Mouse (Mus musculus) limb, embryonic 14.5 days (tissue): Measurements from ENCODE around the gene Aff3. TPM values are rescaled to one million over a fixed set of nuclear protein-coding genes. Genes with fewer than 3 reads are reported as not detected.

Experiments used
- ATAC-seq: fragments of 200-750 bp; cut with Nextera tagmentation; 2 replicates; pipeline ENCODE4 v1.8.0; 2017; ENCODE audit warnings: low read depth, moderate number of reproducible peaks, moderate TSS enrichment; ENCODE audit not compliant: low FRiP score
- DNase-seq: peaks from one replicate; pipeline ENCODE4 v3.0.0-alpha.2; 2015; ENCODE audit warnings: low spot score
- H3K27ac ChIP-seq: fragments of 300-500 bp; sonication (generic); replicated peaks from 2 replicates; pipeline ENCODE4 v1.5.1; 2014; ENCODE audit warnings: low read depth, mild to moderate bottlenecking, low read length, moderate library complexity, mixed read lengths
- H3K27me3 ChIP-seq: fragments of 300-500 bp; sonication (generic); 2 replicates; pipeline ENCODE4 v1.6.1; 2014; ENCODE audit warnings: low read length, mixed read lengths; ENCODE audit not compliant: control insufficient read depth, insufficient read depth
- H3K36me3 ChIP-seq: fragments of 300-500 bp; sonication (generic); 2 replicates; pipeline ENCODE4 v1.6.1; 2014; ENCODE audit warnings: mild to moderate bottlenecking, low read length, moderate library complexity, mixed read lengths; ENCODE audit not compliant: control insufficient read depth, insufficient read depth
- H3K4me1 ChIP-seq: fragments of 300-500 bp; sonication (generic); 2 replicates; pipeline ENCODE4 v1.6.1; 2014; ENCODE audit warnings: antibody characterized with exemption, low read length, mixed read lengths; ENCODE audit not compliant: control insufficient read depth, insufficient read depth
- H3K4me2 ChIP-seq: fragments of 300-500 bp; sonication (generic); replicated peaks from 2 replicates; pipeline ENCODE4 v1.6.1; 2014; ENCODE audit warnings: low read depth, mild to moderate bottlenecking, low read length, moderate library complexity; ENCODE audit not compliant: severe bottlenecking
- H3K4me3 ChIP-seq: fragments of 300-500 bp; sonication (generic); replicated peaks from 2 replicates; pipeline ENCODE4 v1.5.1; 2014; ENCODE audit warnings: low read length
- H3K9ac ChIP-seq: fragments of 300-500 bp; sonication (generic); 2 replicates; pipeline ENCODE4 v1.6.1; 2014; ENCODE audit warnings: mild to moderate bottlenecking, low read depth, low read length, moderate library complexity; ENCODE audit not compliant: severe bottlenecking
- H3K9me3 ChIP-seq: fragments of 300-500 bp; sonication (generic); 2 replicates; pipeline ENCODE4 v1.6.1; 2016; ENCODE audit warnings: low read length; ENCODE audit not compliant: control insufficient read depth
- POLR2A ChIP-seq: fragments of 200-500 bp; IDR thresholded peaks from 2 replicates; pipeline ENCODE4 v1.8.0; 2012; ENCODE audit warnings: inconsistent platforms, mild to moderate bottlenecking, moderate library complexity, borderline replicate concordance; ENCODE audit not compliant: insufficient read depth, insufficient read length; ENCODE audit errors: extremely low read depth
- WGBS: fragments of 180-500 bp; shearing (Covaris S2); extraction: QIAGEN DNeasy Blood & Tissue Kit; methylation state at CpG from one replicate; pipeline ENCODE4 v1.1.7; 2014; 5-methylcytosine and 5-hydroxymethylcytosine counted together
- polyA plus RNA-seq, 2 experiments: library from polyadenylated mRNA; depleted of rRNA in 1 of 2; stranded (reverse) in 1 of 2; unstranded in 1 of 2; fragments of >200 nt; fragmentation: Nextera tagmentation in 1 of 2; extraction: Ambion mirVana in 1 of 2; gene quantifications; 2 replicates each; pipeline versions ENCODE4 v1.2.1 to v1.2.3; 2012 to 2014

The Aff3 gene
- polyA plus RNA-seq, 2 experiments, result 20.4 to 22.4 TPM

- ATAC-seq (peak; percentile 88), DNase-seq (peak; percentile 88)
- Histone ChIP-seq H3K36me3 (peaks cover 12% of the 10 kb centered on the region), H3K4me3 (no peak overlapping the region), H3K4me1 (peaks cover 59% of the 10 kb centered on the region), H3K27me3 (no peaks in the 10 kb centered on the region), H3K27ac (peak overlapping the region; percentile 49), H3K9ac (no peak overlapping the region), H3K4me2 (0 out of 2 replicates have a peak overlapping the region, but pooled peaks have one; percentile 14), H3K9me3 (peaks cover 7% of the 10 kb centered on the region; the same call in 1 of the 2 replicates)
- TF ChIP-seq POLR2A, result no peak
- WGBS, result 40% methylated on average over 11 of the region's 11 CpGs
These were observed 402.2 kb downstream of the Aff3 start for GRCm38 (mm10) chr1:38262362-38263154.

- H3K9me3 ChIP-seq, result peaks cover 7% of the 10 kb centered on the region; the same call in 1 of the 2 replicates
- DNase-seq (no peak), ATAC-seq (no peak)
- WGBS, result 79% methylated on average over 5 of the region's 5 CpGs
- H3K4me3 ChIP-seq, result no peak overlapping the region
- H3K4me1 ChIP-seq, result peaks cover 64% of the 10 kb centered on the region
- no peak overlapping the region for H3K27ac ChIP-seq
- peaks cover 6% of the 10 kb centered on the region for H3K36me3 ChIP-seq
- H3K27me3 ChIP-seq, result no peaks in the 10 kb centered on the region
- no peak overlapping the region for H3K4me2 ChIP-seq
- no peak for TF ChIP-seq POLR2A
- no peak overlapping the region for H3K9ac ChIP-seq
These were observed 403.7 kb downstream of the Aff3 start for GRCm38 (mm10) chr1:38261076-38261475.

GRCm38 (mm10) chr1:38259541-38260338, 405.0 kb downstream of the Aff3 start:
- WGBS, result 61% methylated on average over 10 of the region's 10 CpGs
- peak; percentile 20 for DNase-seq
- ATAC-seq, result no peak
- Histone ChIP-seq H3K9ac (no peak overlapping the region), H3K27ac (peak overlapping the region; percentile 40; the same call in 1 of the 2 replicates), H3K4me3 (no peak overlapping the region), H3K36me3 (no peaks in the 10 kb centered on the region), H3K4me1 (peaks cover 64% of the 10 kb centered on the region), H3K4me2 (no peak overlapping the region), H3K27me3 (no peaks in the 10 kb centered on the region), H3K9me3 (peaks cover 3% of the 10 kb centered on the region; the same call in 1 of the 2 replicates)
- TF ChIP-seq POLR2A, result no peak

GRCm38 (mm10) chr1:38254426-38254825, 410.3 kb downstream of the Aff3 start:
- Histone ChIP-seq H3K4me1 (peaks cover 23% of the 10 kb centered on the region), H3K4me2 (no peak overlapping the region), H3K9me3 (no peaks in the 10 kb centered on the region), H3K9ac (no peak overlapping the region), H3K36me3 (no peaks in the 10 kb centered on the region), H3K27ac (no peak overlapping the region), H3K4me3 (no peak overlapping the region), H3K27me3 (no peaks in the 10 kb centered on the region)
- TF ChIP-seq POLR2A, result no peak
- ATAC-seq (no peak), DNase-seq (no peak)
- WGBS, result 78% methylated on average over 8 of the region's 8 CpGs

GRCm38 (mm10) chr1:38252766-38253079, 412.0 kb downstream of the Aff3 start:
- no peak for TF ChIP-seq POLR2A
- H3K9ac ChIP-seq, result no peak overlapping the region
- H3K9me3 ChIP-seq, result no peaks in the 10 kb centered on the region
- H3K4me2 ChIP-seq, result no peak overlapping the region
- DNase-seq (peak; percentile 78), ATAC-seq (peak; percentile 50)
- H3K27me3 ChIP-seq, result no peaks in the 10 kb centered on the region
- no peak overlapping the region for H3K27ac ChIP-seq
- WGBS, result 30% methylated on average over 2 of the region's 2 CpGs
- no peaks in the 10 kb centered on the region for H3K36me3 ChIP-seq
- peaks cover 21% of the 10 kb centered on the region for H3K4me1 ChIP-seq
- no peak overlapping the region for H3K4me3 ChIP-seq
